Mouse (Mus musculus): Measurements from ENCODE around the gene Sf3b1. TPM values are rescaled to one million over a fixed set of nuclear protein-coding genes. Genes with fewer than 3 reads are reported as not detected.

The Sf3b1 gene
- total RNA-seq (2012; rRNA removed) (118 and 135 TPM in 2 replicates), polyA plus RNA-seq (2012; ENCODE audit: insufficient read depth in 1 of 2, insufficient read length in 2 of 2, low read depth in 1 of 2, low replicate concordance in 2 of 2, missing spikeins in 1 of 2) (100 to 1,000 TPM; 111 to 167 TPM)

DNA sequence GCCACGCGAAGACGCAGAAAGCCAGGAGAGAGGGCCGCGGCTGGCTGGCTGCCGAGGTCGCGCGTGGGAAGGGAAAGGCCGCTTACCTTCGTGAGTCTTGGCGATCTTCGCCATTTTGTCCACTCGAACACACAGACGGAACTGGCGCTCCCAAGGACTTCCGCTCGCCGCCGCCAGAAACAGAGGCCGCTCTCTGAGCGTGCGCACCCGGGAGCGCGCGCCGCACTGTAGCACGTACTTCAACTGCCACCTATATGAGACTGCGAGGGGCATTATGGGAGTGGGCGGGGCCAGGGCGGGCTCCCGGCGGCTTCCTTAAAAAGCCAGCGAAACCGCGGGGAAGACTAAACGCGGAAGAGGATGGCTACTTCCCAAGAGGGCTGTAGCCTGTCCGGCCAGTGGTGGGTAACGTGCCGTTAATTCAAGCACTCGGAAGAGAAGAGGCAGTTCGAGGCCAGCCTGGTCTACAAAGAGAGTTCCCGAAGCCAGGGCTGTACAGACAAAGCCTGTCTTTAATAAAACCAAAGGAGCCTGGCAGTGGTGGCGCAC lies at the start of gene Sf3b1:
Gene Sf3b1, minus strand, starts transcription at position 229 of the 549 bp plus-strand sequence.
- Histone ChIP-seq H3K27me3 (ENCODE audit: control insufficient read depth in 1 of 2, insufficient read depth in 2 of 2, low read length in 2 of 2) (no peaks in the 10 kb centered on the region), H3K27ac (ENCODE audit: control insufficient read depth, low read depth, low read length) (peak within 1 kb of the TSS; percentile 93), H3K9me3 (replicated peaks; ENCODE audit: insufficient read depth, low read length) (no peaks in the 10 kb centered on the region), H3K4me1 (ENCODE audit: control insufficient read depth in 1 of 2, insufficient read depth in 2 of 2, low read length in 2 of 2) (peaks cover 12 to 24% of the 10 kb centered on the region in 2 experiments; a peak in 3 of 4 replicates), H3K9ac (ENCODE audit: control insufficient read depth, low read depth, low read length, poor library complexity, severe bottlenecking) (peak within 1 kb of the TSS; percentile 97), H3K4me3 (ENCODE audit: control insufficient read depth in 1 of 2, insufficient read depth in 1 of 2, low read depth in 2 of 2, low read length in 2 of 2) (peak within 1 kb of the TSS; percentile 89 to 98), H3K36me3 (ENCODE audit: control insufficient read depth in 1 of 2, insufficient read depth in 2 of 2, low read length in 2 of 2) (peaks cover 0 to 44% of the 10 kb centered on the region in 2 experiments; a peak in 3 of 4 replicates), H3K79me2 (ENCODE audit: control insufficient read depth, insufficient read depth, low read length, poor library complexity) (peaks cover 46% of the 10 kb centered on the region)
- DNase-seq (ENCODE audit: low read depth, low spot score) = peak; percentile 99
- TF ChIP-seq POLR2A (IDR thresholded peaks at IDR 0.05; ENCODE audit: control insufficient read depth in 1 of 2, insufficient read depth in 1 of 2, low read depth in 1 of 2, low read length in 2 of 2, poor library complexity in 1 of 2) (peak; percentile 87 to 99), TCF12 (IDR thresholded peaks at IDR 0.05; ENCODE audit: low read depth, low read length) (peak; percentile 52; the same call in 1 of the 2 replicates), BHLHE40 (IDR thresholded peaks at IDR 0.05; ENCODE audit: borderline replicate concordance, low read depth, low read length) (0 out of 2 replicates have a peak, but pooled peaks have one; percentile 24), CHD1 (IDR thresholded peaks at IDR 0.05; ENCODE audit: low read depth, low read length) (no peak), RCOR1 (IDR thresholded peaks at IDR 0.05; ENCODE audit: low read depth, low read length) (no peak; the same call in 1 of the 2 replicates), CHD2 (IDR thresholded peaks at IDR 0.05; ENCODE audit: low read length) (no peak), GATA1 (IDR thresholded peaks at IDR 0.05; ENCODE audit: low read depth, low read length) (no peak), TBP (IDR thresholded peaks at IDR 0.05; ENCODE audit: low read depth, low read length) (peak; percentile 97), POLR2AphosphoS5 (IDR thresholded peaks at IDR 0.05; ENCODE audit: borderline replicate concordance, low read depth, low read length) (peak; percentile 14; the same call in 1 of the 2 replicates), ZC3H11A (IDR thresholded peaks at IDR 0.05; ENCODE audit: low read depth, low read length) (no peak), MYB (IDR thresholded peaks at IDR 0.05; ENCODE audit: low read depth, low read length) (peak; percentile 85), ELF1 (IDR thresholded peaks at IDR 0.05; ENCODE audit: low read depth, low read length) (peak; percentile 96), MAFK (IDR thresholded peaks at IDR 0.05; ENCODE audit: borderline replicate concordance, low read depth, low read length) (no peak), SIN3A (IDR thresholded peaks at IDR 0.05; ENCODE audit: low read length) (peak; percentile 71), NRF1 (IDR thresholded peaks at IDR 0.05; ENCODE audit: insufficient read depth, low read depth, low read length, poor library complexity, severe bottlenecking) (peak; percentile 90), MYC (IDR thresholded peaks at IDR 0.05; ENCODE audit: low read depth, low read length) (no peak), ETS1 (IDR thresholded peaks at IDR 0.05; ENCODE audit: low read depth, low read length) (peak; percentile 47; the same call in 1 of the 2 replicates), ZKSCAN1 (IDR thresholded peaks at IDR 0.05; ENCODE audit: low read depth, low read length) (no peak), E2F4 (IDR thresholded peaks at IDR 0.05; ENCODE audit: borderline replicate concordance, low read depth, low read length) (no peak), USF2 (IDR thresholded peaks at IDR 0.05; ENCODE audit: borderline replicate concordance in 1 of 2, insufficient read depth in 1 of 2, low read depth in 1 of 2, low read length in 2 of 2) (no peak), JUND (IDR thresholded peaks at IDR 0.05; ENCODE audit: low read depth, low read length) (no peak), HCFC1 (IDR thresholded peaks at IDR 0.05; ENCODE audit: low read depth, low read length) (peak; percentile 86), MAX (IDR thresholded peaks at IDR 0.05; ENCODE audit: low read length) (peak; percentile 58), MXI1 (IDR thresholded peaks at IDR 0.05; ENCODE audit: low read depth, low read length) (peak; percentile 77), TAL1 (IDR thresholded peaks at IDR 0.05; ENCODE audit: low read length) (no peak), POLR2AphosphoS2 (IDR thresholded peaks at IDR 0.05; ENCODE audit: low read length) (peak; percentile 98), CTCF (IDR thresholded peaks at IDR 0.05 in 2 of 3, conservative IDR thresholded peaks at IDR 0.05 in 1 of 3; ENCODE audit: control insufficient read depth in 1 of 3, insufficient read depth in 1 of 3, low read depth in 2 of 3, low read length in 3 of 3, poor library complexity in 1 of 3, severe bottlenecking in 1 of 3) (no peak), USF1 (IDR thresholded peaks at IDR 0.05; ENCODE audit: low read depth, low read length) (peak; percentile 20; the same call in 1 of the 2 replicates), ZNF384 (IDR thresholded peaks at IDR 0.05; ENCODE audit: low read depth, low read length) (no peak), MAZ (IDR thresholded peaks at IDR 0.05; ENCODE audit: low read depth, low read length) (no peak), KAT2A (conservative IDR thresholded peaks at IDR 0.05; ENCODE audit: low read depth, low read length) (0 out of 2 replicates have a peak, but pooled peaks have one; percentile 17), GABPA (IDR thresholded peaks at IDR 0.05; ENCODE audit: low read depth, low read length) (no peak), EP300 (IDR thresholded peaks at IDR 0.05; ENCODE audit: low read depth in 1 of 2, low read length in 2 of 2) (no peak), ZMIZ1 (IDR thresholded peaks at IDR 0.05; ENCODE audit: low read depth, low read length) (peak; percentile 99), UBTF (IDR thresholded peaks at IDR 0.05; ENCODE audit: borderline replicate concordance, insufficient read depth, low read depth, low read length) (no peak)

Data from MEL (cell line).